Mouse (Mus musculus) embryonic facial prominence, embryonic 15.5 days (tissue): Measurements from ENCODE around the gene Id1. TPM values are rescaled to one million over a fixed set of nuclear protein-coding genes. Genes with fewer than 3 reads are reported as not detected.

Source experiments
- microRNA-seq: library from miRNA; unstranded; fragments of <30 nt; microRNA quantifications from one replicate; pipeline ENCODE4, GENCODE M21; 2016; ENCODE audit warnings: borderline number of aligned reads
- polyA plus RNA-seq: library from polyadenylated mRNA; unstranded; fragments of >200 nt; fragmentation: Nextera tagmentation; extraction: Ambion mirVana; gene quantifications from 2 replicates; pipeline ENCODE4 v1.2.1, GENCODE M21; 2015

Gene Id1
- polyA plus RNA-seq, 1 experiment from 2014 or later: 160 TPM

Small RNA genes within 50 kb of the gene (microRNA-seq; reads per million reads assigned to microRNA genes)
- not detected for gene Gm23802

Other genes starting within 250 kb of the Id1 start
- not detected in 2 replicates for gene Defb22, start 246.1 kb upstream of the Id1 start, polyA plus RNA-seq
- not detected in 2 replicates for gene Defb26, start 224.6 kb upstream of the Id1 start, polyA plus RNA-seq
- not detected in 2 replicates for gene Defb28, start 218.0 kb upstream of the Id1 start, polyA plus RNA-seq
- not detected in 2 replicates for gene Defb29, start 196.2 kb upstream of the Id1 start, polyA plus RNA-seq
- gene Gm17416, start 166.9 kb upstream of the Id1 start, polyA plus RNA-seq: not detected in 2 replicates
- not detected in 2 replicates for gene Defb21, start 163.5 kb upstream of the Id1 start, polyA plus RNA-seq
- not detected in 2 replicates for gene Defb19, start 155.9 kb upstream of the Id1 start, polyA plus RNA-seq
- not detected in 2 replicates for gene Defb45, start 136.9 kb upstream of the Id1 start, polyA plus RNA-seq
- gene Defb36, start 131.9 kb upstream of the Id1 start, polyA plus RNA-seq: not detected in 2 replicates
- 1.5 and 3.4 TPM in 2 replicates for gene Defb25, start 113.2 kb upstream of the Id1 start, polyA plus RNA-seq
- gene Rem1, start 109.3 kb upstream of the Id1 start, polyA plus RNA-seq: 5.0 and 5.3 TPM in 2 replicates
- 130 and 137 TPM in 2 replicates for gene H13, start 66.8 kb upstream of the Id1 start, polyA plus RNA-seq
- gene Mcts2, start 49.2 kb upstream of the Id1 start, polyA plus RNA-seq: 24.7 and 27.3 TPM in 2 replicates
- gene Cox4i2, start 17.9 kb downstream of the Id1 start, polyA plus RNA-seq: 37.7 and 37.9 TPM in 2 replicates
- 99.1 and 99.7 TPM in 2 replicates for gene Bcl2l1, start 95.5 kb downstream of the Id1 start, polyA plus RNA-seq
- gene Tpx2, start 111.7 kb downstream of the Id1 start, polyA plus RNA-seq: 60.1 and 60.6 TPM in 2 replicates
- 0.73 and 0.92 TPM in 2 replicates for gene Mylk2, start 175.1 kb downstream of the Id1 start, polyA plus RNA-seq
- 3.4 TPM in 2 replicates for gene Foxs1, start 197.0 kb downstream of the Id1 start, polyA plus RNA-seq
- 0.29 and 0.53 TPM in 2 replicates for gene Dusp15, start 215.4 kb downstream of the Id1 start, polyA plus RNA-seq
- 1.2 and 4.3 TPM in 2 replicates for gene Ttll9, start 226.2 kb downstream of the Id1 start, polyA plus RNA-seq